Mouse (Mus musculus) spleen, postnatal 4 days (tissue): ENCODE results near the gene Asb10.

Experiments
- DNase-seq, 2 experiments: peaks; one replicate each; pipeline ENCODE4 v3.0.0; 2022; ENCODE audit warnings: low spot score in 2 of 2

Asb10 gene

GRCm38 (mm10) chr5:24535731-24536130, 5.0 kb downstream of the Asb10 start:
- no peak for DNase-seq

GRCm38 (mm10) chr5:24534292-24534691, 6.5 kb downstream of the Asb10 start:
- no peak for DNase-seq

GRCm38 (mm10) chr5:24533391-24533790, 7.4 kb downstream of the Asb10 start:
- DNase-seq = no peak

GRCm38 (mm10) chr5:24530042-24530689, 10.6 kb downstream of the Asb10 start:
- peak; percentile 85 to 95 for DNase-seq

GRCm38 (mm10) chr5:24527780-24528179, 13.0 kb downstream of the Asb10 start:
- no peak for DNase-seq

GRCm38 (mm10) chr5:24526889-24527230, 13.9 kb downstream of the Asb10 start, which contains the start of gene Gbx1:
TSS of gene Gbx1 (minus strand) at chr5:24527202.
- no peak for DNase-seq

- no peak for DNase-seq
These were observed 14.4 kb downstream of the Asb10 start for GRCm38 (mm10) chr5:24526190-24526888.

- DNase-seq = no peak
These were observed 15.2 kb downstream of the Asb10 start for GRCm38 (mm10) chr5:24525360-24526189.

- DNase-seq = no peak
These were observed 16.3 kb downstream of the Asb10 start for GRCm38 (mm10) chr5:24524522-24524921.

GRCm38 (mm10) chr5:24523806-24524205, 17.0 kb downstream of the Asb10 start:
- DNase-seq = no peak

- no peak for DNase-seq
These were observed 19.4 kb downstream of the Asb10 start for GRCm38 (mm10) chr5:24521366-24521765.

GRCm38 (mm10) chr5:24512271-24512670, 28.5 kb downstream of the Asb10 start:
- DNase-seq = no peak

- DNase-seq = no peak
These were observed 30.1 kb downstream of the Asb10 start for GRCm38 (mm10) chr5:24510635-24511034.

- DNase-seq = no peak
These were observed 32.4 kb downstream of the Asb10 start for GRCm38 (mm10) chr5:24508406-24508805.

- DNase-seq = no peak
These were observed 35.3 kb downstream of the Asb10 start for GRCm38 (mm10) chr5:24505513-24505912.

- no peak for DNase-seq
These were observed 38.0 kb downstream of the Asb10 start for GRCm38 (mm10) chr5:24502786-24503185.

- no peak for DNase-seq
These were observed 39.9 kb downstream of the Asb10 start for GRCm38 (mm10) chr5:24500851-24501250.

- DNase-seq = no peak
These were observed 41.7 kb downstream of the Asb10 start for GRCm38 (mm10) chr5:24499113-24499512.

- no peak for DNase-seq
These were observed 43.3 kb downstream of the Asb10 start for GRCm38 (mm10) chr5:24497526-24497925.

GRCm38 (mm10) chr5:24496756-24497155, 44.0 kb downstream of the Asb10 start:
- no peak for DNase-seq

- no peak for DNase-seq
These were observed 45.8 kb downstream of the Asb10 start for GRCm38 (mm10) chr5:24495019-24495418.

GRCm38 (mm10) chr5:24492546-24493285, 48.1 kb downstream of the Asb10 start:
- DNase-seq = no peak
